Mouse (Mus musculus): ENCODE measurements around the gene Jazf1.

DNA sequence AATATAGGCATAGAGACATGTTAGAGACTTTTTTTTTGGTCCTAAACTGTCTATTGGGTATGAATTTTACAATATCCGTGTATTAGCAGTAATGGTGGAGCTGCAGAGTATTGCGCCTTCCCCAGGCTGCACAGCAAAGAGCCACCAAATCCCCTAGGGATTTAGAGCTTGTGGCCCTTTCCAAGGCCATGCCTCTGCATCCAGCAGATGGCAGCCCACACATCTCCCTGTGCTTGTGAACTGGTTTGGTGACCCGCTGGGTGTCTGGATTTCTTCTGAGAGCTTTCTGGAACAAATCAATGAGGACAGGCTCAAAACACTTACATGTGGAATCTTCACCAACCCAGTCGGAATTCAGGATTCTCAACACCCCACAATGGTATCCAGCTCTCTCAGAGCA is 225.4 kb downstream of the Jazf1 start:
- TF ChIP-seq CTCF (IDR thresholded peaks at IDR 0.05; ENCODE audit: low read depth), result peak; percentile 46
- TF ChIP-seq EP300 (IDR thresholded peaks at IDR 0.05; ENCODE audit: low read depth), result no peak

All from liver, embryonic 14.5 days (tissue).